Mouse (Mus musculus) bone marrow macrophage, adult 2 months (primary cell): Measurements from ENCODE around the gene Nckap5l.

Experiments
- CTCF ChIP-seq: IDR thresholded peaks from 2 replicates; pipeline ENCODE4 v1.5.1; 2012; ENCODE audit warnings: low read depth, mild to moderate bottlenecking, low read length, moderate library complexity
- POLR2A ChIP-seq: IDR thresholded peaks from 2 replicates; pipeline ENCODE4 v1.6.1; 2012; ENCODE audit warnings: mild to moderate bottlenecking, low read depth, low read length, borderline replicate concordance

DNA sequence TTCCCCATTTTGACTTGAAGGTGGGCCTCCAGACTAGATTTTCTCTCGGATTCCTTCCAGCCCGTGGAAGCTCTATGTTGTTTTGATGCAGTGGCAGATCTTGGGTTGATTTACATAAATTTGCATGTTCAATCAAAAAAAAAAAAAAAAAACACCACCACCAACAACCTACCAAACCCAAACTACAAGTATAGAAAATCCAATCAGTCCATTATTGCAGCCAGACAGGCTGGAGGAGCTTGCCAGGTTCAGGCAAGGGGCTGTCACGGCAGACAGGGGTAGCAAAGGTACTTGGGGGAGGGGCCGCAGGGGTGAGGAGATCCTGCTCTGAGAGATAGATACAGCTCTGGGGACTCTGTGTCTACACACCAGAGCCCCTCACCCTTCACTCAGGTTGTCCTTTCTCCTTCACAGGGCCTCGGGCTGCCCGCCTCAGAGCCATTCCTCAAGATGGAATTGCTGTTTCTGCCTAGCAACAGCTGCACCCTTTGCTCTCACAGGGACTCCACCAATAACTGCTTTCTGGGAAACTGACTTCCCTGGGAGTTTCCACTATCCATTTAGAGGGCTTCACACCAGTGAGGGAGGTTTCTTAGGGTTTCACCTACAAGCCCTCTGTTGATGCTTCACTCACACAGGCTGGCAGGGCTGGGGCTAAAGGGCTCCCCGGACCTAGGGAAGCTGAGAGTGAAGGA is 2.8 kb downstream of the Nckap5l start:
- TF ChIP-seq CTCF (no peak), POLR2A (no peak)
